Comparison of ENCODE assay signal across 15 mouse cellular contexts in genomic region chr10:116108176-116108575, GRCm38 (mm10). TPM values are rescaled to one million over a fixed set of nuclear protein-coding genes. Genes with fewer than 3 reads are reported as not detected.
DNase-seq lines count a peak whose midpoint lies in the region; ATAC-seq and TF ChIP-seq lines count a peak whose summit lies in the region.
"Had no signal": no experiment of that assay in that cellular context is flagged by ENCODE, and none has a peak within 500 bp of the region (broad histone marks: within the 10 kb centered on the region; RNA-seq: fewer than 3 reads in every experiment).

No protein-coding gene starts in this region.

- 52% methylated on average over 4 of the region's 4 CpGs for WGBS in forebrain, postnatal 0 days
- WGBS in limb, embryonic 14.5 days: 30% methylated on average over 4 of the region's 4 CpGs

- no peak overlapping the region for H3K27ac ChIP-seq in left cerebral cortex, adult 2 months
- no peak overlapping the region for H3K27ac ChIP-seq in forebrain, postnatal 0 days (ENCODE audit: low read depth, low read length)
- no peak overlapping the region for H3K27ac ChIP-seq in limb, embryonic 14.5 days (replicated peaks; ENCODE audit: low read depth, low read length)
- H3K27ac ChIP-seq: embryonic facial prominence, embryonic 12.5 days; liver, embryonic 13.5 days had no signal

- ATAC-seq in forebrain, postnatal 0 days: no peak; the same call in 1 of the 2 replicates
- 0 out of 2 replicates have a peak, but pooled peaks have one; percentile 50 for ATAC-seq in limb, embryonic 14.5 days (ENCODE audit: low FRiP score, low read depth)
- no peak for ATAC-seq in monocyte, adult 5-6 weeks (replicated peaks; ENCODE audit: insufficient number of reproducible peaks, low FRiP score, low TSS enrichment, poor library complexity, severe bottlenecking)

- H3K4me3 ChIP-seq in left cerebral cortex, adult 2 months: no peak overlapping the region
- H3K4me3 ChIP-seq in forebrain, postnatal 0 days (ENCODE audit: low read depth, low read length): no peak overlapping the region
- no peak overlapping the region for H3K4me3 ChIP-seq in limb, embryonic 14.5 days (replicated peaks; ENCODE audit: low read length)
- H3K4me3 ChIP-seq: embryonic facial prominence, embryonic 12.5 days; liver, embryonic 13.5 days had no signal

- no peaks in the 10 kb centered on the region for H3K27me3 ChIP-seq in forebrain, postnatal 0 days (ENCODE audit: insufficient read depth, low read length)
- H3K27me3 ChIP-seq in limb, embryonic 14.5 days (ENCODE audit: control insufficient read depth, insufficient read depth, low read length): no peaks in the 10 kb centered on the region
- H3K27me3 ChIP-seq: embryonic facial prominence, embryonic 12.5 days; liver, embryonic 13.5 days had no signal

- TF ChIP-seq POLR2A in limb, embryonic 14.5 days (IDR thresholded peaks at IDR 0.05; ENCODE audit: borderline replicate concordance, extremely low read depth, insufficient read depth, insufficient read length): no peak

- no peak overlapping the region for H3K9ac ChIP-seq in forebrain, postnatal 0 days
- no peak overlapping the region for H3K9ac ChIP-seq in limb, embryonic 14.5 days (ENCODE audit: low read depth, low read length, severe bottlenecking)
- H3K9ac ChIP-seq: embryonic facial prominence, embryonic 12.5 days; liver, embryonic 13.5 days had no signal

- intact Hi-C loops in left cerebral cortex, postnatal 4 days (cut with DNase I): no loop called here
- intact Hi-C loops in left cerebral cortex, adult 2 months (cut with DNase I): no loop called here

- no peaks in the 10 kb centered on the region for H3K9me3 ChIP-seq in forebrain, postnatal 0 days (ENCODE audit: low read length)
- H3K9me3 ChIP-seq in limb, embryonic 14.5 days (ENCODE audit: control insufficient read depth, low read length): no peaks in the 10 kb centered on the region; the same call in 1 of the 2 replicates
- H3K9me3 ChIP-seq: embryonic facial prominence, embryonic 12.5 days; liver, embryonic 13.5 days had no signal

- no peak overlapping the region for H3K4me2 ChIP-seq in forebrain, postnatal 0 days (ENCODE audit: low read depth)
- no peak overlapping the region for H3K4me2 ChIP-seq in limb, embryonic 14.5 days (replicated peaks; ENCODE audit: low read depth, low read length, severe bottlenecking)
- H3K4me2 ChIP-seq: embryonic facial prominence, embryonic 12.5 days; liver, embryonic 13.5 days had no signal

- DNase-seq in left cerebral cortex, postnatal 4 days: peak; percentile 56
- no peak for DNase-seq in left cerebral cortex, adult 2 months (ENCODE audit: extremely low spot score in 1 of 2, low spot score in 2 of 2)
- peak; percentile 72 for DNase-seq in cerebellum, adult 8-10 months
- DNase-seq in forebrain, postnatal 0 days: peak; percentile 36
- DNase-seq in limb, embryonic 14.5 days (ENCODE audit: low spot score): peak; percentile 52
- no peak for DNase-seq in ovary, postnatal 10 days (ENCODE audit: low spot score)
- DNase-seq: gastrocnemius, postnatal 10 days; kidney, postnatal 36 days; liver, embryonic 13.5 days had no signal

- H3K36me3 ChIP-seq in forebrain, postnatal 0 days (ENCODE audit: insufficient read depth): no peaks in the 10 kb centered on the region
- H3K36me3 ChIP-seq in limb, embryonic 14.5 days (ENCODE audit: control insufficient read depth, insufficient read depth, low read length): no peaks in the 10 kb centered on the region
- H3K36me3 ChIP-seq: embryonic facial prominence, embryonic 12.5 days; liver, embryonic 13.5 days had no signal

- no peaks in the 10 kb centered on the region for H3K4me1 ChIP-seq in forebrain, postnatal 0 days (ENCODE audit: insufficient read depth)
- H3K4me1 ChIP-seq in limb, embryonic 14.5 days (ENCODE audit: control insufficient read depth, insufficient read depth, low read length): no peaks in the 10 kb centered on the region
- H3K4me1 ChIP-seq: embryonic facial prominence, embryonic 12.5 days; liver, embryonic 13.5 days had no signal

- no peak for TF ChIP-seq CTCF in left cerebral cortex, adult 2 months (IDR thresholded peaks at IDR 0.05)
- TF ChIP-seq CTCF in forebrain, postnatal 0 days (IDR thresholded peaks at IDR 0.05; ENCODE audit: low read depth): no peak

RNA-seq across cellular contexts. Expression of gene 4933416C03Rik, which starts 5.5 kb away (rescaled TPM):
- total RNA-seq in left cerebral cortex, postnatal 4 days (2021): not detected
- total RNA-seq in left cerebral cortex, adult 2 months (2021): not detected
- not detected in 2 replicates for total RNA-seq in forebrain, postnatal 0 days (2014; rRNA removed)
- not detected in 2 replicates for polyA plus RNA-seq in forebrain, postnatal 0 days (2015; fragmentation: Nextera tagmentation; extraction: Ambion mirVana)
- not detected in 2 replicates for polyA plus RNA-seq in limb, embryonic 14.5 days (2012; rRNA removed)
- polyA plus RNA-seq in limb, embryonic 14.5 days (2014; fragmentation: Nextera tagmentation; extraction: Ambion mirVana): not detected in 2 replicates
- total RNA-seq in monocyte, adult 5-6 weeks (2017): 0.19 to 1.2 TPM (median 0.76 TPM) in 3 replicates
- total RNA-seq: adrenal gland, postnatal 4 days; gastrocnemius, postnatal 10 days had no signal
- polyA plus RNA-seq: embryonic facial prominence, embryonic 12.5 days; heart, embryonic 16.5 days; intestine, embryonic 14.5 days; liver, embryonic 13.5 days; stomach, embryonic 16.5 days had no signal

Comparison
In these comparisons a context has a peak if more than half of its experiments do, and no peak if none do; other contexts are left out.
1. DNase-seq: peak in left cerebral cortex, postnatal 4 days (single experiment), cerebellum, adult 8-10 months (single experiment), forebrain, postnatal 0 days (single experiment) and limb, embryonic 14.5 days (single experiment); none in left cerebral cortex, adult 2 months (0 of 2) and ovary, postnatal 10 days (single experiment).